Mouse (Mus musculus) heart, postnatal 0 days (tissue): ENCODE results near the gene Lmbr1. TPM values are rescaled to one million over a fixed set of nuclear protein-coding genes. Genes with fewer than 3 reads are reported as not detected.

ENCODE experiments used
- ATAC-seq: fragments of 200-750 bp; cut with Nextera tagmentation; 2 replicates; pipeline ENCODE4 v1.8.0; 2017; ENCODE audit warnings: low read depth, moderate number of reproducible peaks, moderate library complexity; ENCODE audit not compliant: insufficient read depth
- DNase-seq: peaks from one replicate; pipeline ENCODE4 v3.0.0-alpha.2; 2016; ENCODE audit warnings: low spot score
- H3K27ac ChIP-seq: fragments of 300-500 bp; sonication (generic); 2 replicates; pipeline ENCODE4 v1.5.1; 2014; ENCODE audit warnings: low read depth, mild to moderate bottlenecking
- H3K27me3 ChIP-seq: fragments of 300-500 bp; sonication (generic); 2 replicates; pipeline ENCODE4 v1.6.1; 2014; ENCODE audit warnings: low read length, mixed read lengths; ENCODE audit not compliant: control insufficient read depth, insufficient read depth
- H3K36me3 ChIP-seq: fragments of 300-500 bp; sonication (generic); replicated peaks from 2 replicates; pipeline ENCODE4 v1.6.1; 2014; ENCODE audit warnings: low read length, mixed read lengths; ENCODE audit not compliant: control insufficient read depth, insufficient read depth
- H3K4me1 ChIP-seq: fragments of 300-500 bp; sonication (generic); 2 replicates; pipeline ENCODE4 v1.6.1; 2014; ENCODE audit warnings: antibody characterized with exemption; ENCODE audit not compliant: control insufficient read depth, insufficient read depth
- H3K4me2 ChIP-seq: fragments of 300-500 bp; sonication (generic); 2 replicates; pipeline ENCODE4 v1.6.1; 2014; ENCODE audit warnings: low read depth, mild to moderate bottlenecking, low read length, moderate library complexity
- H3K4me3 ChIP-seq: fragments of 300-500 bp; sonication (generic); 2 replicates; pipeline ENCODE4 v1.5.1; 2014; ENCODE audit warnings: low read depth, low read length
- H3K9ac ChIP-seq: fragments of 300-500 bp; sonication (generic); replicated peaks from 2 replicates; pipeline ENCODE4 v1.6.1; 2014; ENCODE audit warnings: low read depth, low read length, mixed read lengths
- H3K9me3 ChIP-seq: fragments of 300-500 bp; sonication (generic); replicated peaks from 2 replicates; pipeline ENCODE4 v1.6.1; 2016; ENCODE audit warnings: low read length; ENCODE audit not compliant: control insufficient read depth
- CTCF ChIP-seq: IDR thresholded peaks from 2 replicates; pipeline ENCODE4 v1.5.1; 2016; ENCODE audit warnings: antibody characterized with exemption, control low read depth, low read depth
- EP300 ChIP-seq: IDR thresholded peaks from 2 replicates; pipeline ENCODE4 v1.6.1; 2016; ENCODE audit warnings: antibody characterized with exemption, low read depth
- WGBS: fragments of 180-500 bp; shearing (Covaris S2); extraction: QIAGEN DNeasy Blood & Tissue Kit; methylation state at CpG from one replicate; pipeline ENCODE4 v1.1.7; 2014; 5-methylcytosine and 5-hydroxymethylcytosine counted together
- polyA plus RNA-seq: library from polyadenylated mRNA; unstranded; fragments of >200 nt; fragmentation: Nextera tagmentation; extraction: Ambion mirVana; gene quantifications from 2 replicates; pipeline ENCODE4 v1.2.1, GENCODE M21; 2015
- total RNA-seq: library from RNA; depleted of rRNA; stranded (reverse); fragments of >200 nt; gene quantifications from 2 replicates; pipeline ENCODE4 v1.2.3, GENCODE M21; 2014; ENCODE audit warnings: low replicate concordance

Lmbr1 gene
- total and polyA plus RNA-seq, 2 experiments from 2014 or later = 16.9 to 18.2 TPM

- DNase-seq = peak; percentile 17
These were observed 85.0 kb downstream of the Lmbr1 start for GRCm38 (mm10) chr5:29293194-29293593.

GRCm38 (mm10) chr5:29290110-29290509 is 88.1 kb downstream of the Lmbr1 start:
- TF ChIP-seq CTCF = no peak
- no peak for TF ChIP-seq EP300
- Histone ChIP-seq H3K9me3 (no peaks in the 10 kb centered on the region), H3K27me3 (no peaks in the 10 kb centered on the region), H3K4me3 (no peak overlapping the region), H3K36me3 (peaks cover 9% of the 10 kb centered on the region; the same call in 1 of the 2 replicates), H3K9ac (no peak overlapping the region), H3K4me1 (no peaks in the 10 kb centered on the region), H3K4me2 (no peak overlapping the region), H3K27ac (no peak overlapping the region)
- no peak for DNase-seq
- 88% methylated on average over 3 of the region's 3 CpGs for WGBS
- no peak for ATAC-seq

More at GRCm38 (mm10) chr5:29293194-29293593, 85.0 kb downstream of the Lmbr1 start:
- no peak for ATAC-seq
- WGBS = 19% methylated on average over 2 of the region's 2 CpGs
- no peak overlapping the region for H3K27ac ChIP-seq
- H3K9me3 ChIP-seq = no peaks in the 10 kb centered on the region
- no peaks in the 10 kb centered on the region for H3K27me3 ChIP-seq
- H3K9ac ChIP-seq = no peak overlapping the region
- TF ChIP-seq CTCF (peak; percentile 83), EP300 (no peak)
- H3K36me3 ChIP-seq = peaks cover 9% of the 10 kb centered on the region; the same call in 1 of the 2 replicates
- H3K4me2 ChIP-seq = no peak overlapping the region
- no peaks in the 10 kb centered on the region for H3K4me1 ChIP-seq
- H3K4me3 ChIP-seq = no peak overlapping the region

GRCm38 (mm10) chr5:29289703-29290102 is 88.5 kb downstream of the Lmbr1 start:
- Histone ChIP-seq H3K4me1 (no peaks in the 10 kb centered on the region), H3K9ac (no peak overlapping the region), H3K4me3 (no peak overlapping the region), H3K9me3 (no peaks in the 10 kb centered on the region), H3K27me3 (no peaks in the 10 kb centered on the region), H3K4me2 (no peak overlapping the region), H3K27ac (no peak overlapping the region), H3K36me3 (peaks cover 9% of the 10 kb centered on the region; the same call in 1 of the 2 replicates)
- TF ChIP-seq CTCF (no peak), EP300 (no peak)
- DNase-seq (no peak), ATAC-seq (no peak)
- WGBS = 76% methylated on average over 6 of the region's 6 CpGs

- DNase-seq = no peak
- no peaks in the 10 kb centered on the region for H3K27me3 ChIP-seq
- TF ChIP-seq CTCF = no peak
- no peak for TF ChIP-seq EP300
- no peak overlapping the region for H3K4me3 ChIP-seq
- H3K9ac ChIP-seq = no peak overlapping the region
- no peak overlapping the region for H3K27ac ChIP-seq
- no peaks in the 10 kb centered on the region for H3K4me1 ChIP-seq
- ATAC-seq = no peak
- no peak overlapping the region for H3K4me2 ChIP-seq
- no peaks in the 10 kb centered on the region for H3K9me3 ChIP-seq
- 81% methylated on average over 3 of the region's 3 CpGs for WGBS
- H3K36me3 ChIP-seq = no peaks in the 10 kb centered on the region; the same call in 1 of the 2 replicates
These were observed 97.1 kb downstream of the Lmbr1 start for GRCm38 (mm10) chr5:29281081-29281480.

GRCm38 (mm10) chr5:29274746-29275145 is 103.4 kb downstream of the Lmbr1 start:
- H3K4me3 ChIP-seq = no peak overlapping the region
- no peaks in the 10 kb centered on the region for H3K36me3 ChIP-seq
- H3K27me3 ChIP-seq = no peaks in the 10 kb centered on the region
- no peaks in the 10 kb centered on the region for H3K9me3 ChIP-seq
- no peak overlapping the region for H3K4me2 ChIP-seq
- H3K4me1 ChIP-seq = no peaks in the 10 kb centered on the region
- ATAC-seq (no peak), DNase-seq (no peak)
- TF ChIP-seq CTCF (peak; percentile 35), EP300 (no peak)
- no peak overlapping the region for H3K9ac ChIP-seq
- H3K27ac ChIP-seq = no peak overlapping the region

GRCm38 (mm10) chr5:29273426-29273825 is 104.8 kb downstream of the Lmbr1 start:
- Histone ChIP-seq H3K9me3 (no peaks in the 10 kb centered on the region), H3K9ac (no peak overlapping the region), H3K27me3 (no peaks in the 10 kb centered on the region), H3K4me3 (no peak overlapping the region), H3K4me2 (no peak overlapping the region), H3K27ac (no peak overlapping the region), H3K36me3 (no peaks in the 10 kb centered on the region), H3K4me1 (no peaks in the 10 kb centered on the region)
- WGBS = 77% methylated on average over 2 of the region's 2 CpGs
- TF ChIP-seq EP300 (no peak), CTCF (no peak)
- ATAC-seq = no peak
- DNase-seq = no peak
